Mouse (Mus musculus) urinary bladder, postnatal 25 days (tissue): ENCODE data around the gene Iqch.

Experiments used
- DNase-seq: peaks from one replicate; pipeline ENCODE4 v3.0.0; 2022; ENCODE audit warnings: low spot score

Iqch gene

DNA sequence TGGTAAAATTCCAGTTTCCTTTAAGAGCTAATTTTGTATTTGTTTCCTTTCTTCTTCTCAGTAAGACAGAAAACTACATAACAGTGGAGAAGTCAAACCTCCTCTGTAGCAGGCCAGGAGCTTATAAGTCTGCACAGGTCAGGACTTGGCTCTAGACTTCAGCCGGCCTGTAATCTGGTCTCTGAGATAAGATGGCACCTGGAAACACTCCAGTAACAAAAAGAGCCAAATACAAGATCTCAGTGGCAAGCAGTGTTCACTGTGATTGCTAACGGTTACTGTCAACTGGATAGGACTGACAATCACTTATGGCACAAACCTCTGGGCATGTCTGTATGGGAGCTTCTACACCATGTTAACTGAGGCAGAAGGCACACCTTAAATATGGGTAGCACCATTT is 229.0 kb downstream of the Iqch start:
- DNase-seq, result no peak

GRCm38 (mm10) chr9:63372541-63372940 is 229.8 kb downstream of the Iqch start:
- DNase-seq, result no peak
